8 mouse cellular contexts compared by ENCODE assay signal in genomic region chr9:21239465-21239848, GRCm38 (mm10). TPM values are rescaled to one million over a fixed set of nuclear protein-coding genes. Genes with fewer than 3 reads are reported as not detected.
DNase-seq lines count a peak whose midpoint lies in the region; ATAC-seq and TF ChIP-seq lines count a peak whose summit lies in the region.

No protein-coding gene starts in this region.

- intact Hi-C loops in left cerebral cortex, postnatal 10 days (cut with DNase I) = no loop called here

- ATAC-seq in liver, embryonic 13.5 days (ENCODE audit: low read depth) = no peak

- H3K9me3 ChIP-seq in heart, embryonic 10.5 days = no peaks in the 10 kb centered on the region; the same call in 1 of the 2 replicates
- H3K9me3 ChIP-seq in forebrain, embryonic 10.5 days = peaks cover 9% of the 10 kb centered on the region
- H3K9me3 ChIP-seq in liver, embryonic 13.5 days (replicated peaks) = no peaks in the 10 kb centered on the region

- H3K79me2 ChIP-seq in C2C12 (ENCODE audit: control insufficient read depth, insufficient read depth) = peaks cover 40% of the 10 kb centered on the region

- no peak overlapping the region for H3ac ChIP-seq in C2C12 (ENCODE audit: control insufficient read depth, insufficient read length, low read depth)

- H3K4me2 ChIP-seq in liver, embryonic 13.5 days = peak overlapping the region; percentile 94

- WGBS in heart, embryonic 10.5 days = 36% methylated on average over 4 of the region's 4 CpGs
- 39% methylated on average over 4 of the region's 4 CpGs for WGBS in forebrain, embryonic 10.5 days
- WGBS in liver, embryonic 13.5 days (ENCODE audit: insufficient replicate concordance) = 19% methylated on average over 4 of the region's 4 CpGs

- peaks cover 21% of the 10 kb centered on the region for H3K79me3 ChIP-seq in C2C12 (ENCODE audit: low read depth)

- TF ChIP-seq CTCF in C2C12 (IDR thresholded peaks at IDR 0.05; ENCODE audit: control insufficient read depth, insufficient read depth, insufficient read length) = no peak

- H3K27me3 ChIP-seq in heart, embryonic 10.5 days (ENCODE audit: insufficient read depth, poor library complexity, severe bottlenecking) = peaks cover 32% of the 10 kb centered on the region
- H3K27me3 ChIP-seq in C2C12 (ENCODE audit: control insufficient read depth, insufficient read depth, insufficient read length) = peaks cover 12% of the 10 kb centered on the region
- peaks cover 50% of the 10 kb centered on the region for H3K27me3 ChIP-seq in forebrain, embryonic 10.5 days (ENCODE audit: poor library complexity, severe bottlenecking)
- peaks cover 30% of the 10 kb centered on the region for H3K27me3 ChIP-seq in liver, embryonic 13.5 days

- H3K9ac ChIP-seq in liver, embryonic 13.5 days = peak overlapping the region; percentile 100

- H3K36me3 ChIP-seq in heart, embryonic 10.5 days = peaks cover 26% of the 10 kb centered on the region
- H3K36me3 ChIP-seq in C2C12 (ENCODE audit: control insufficient read depth, insufficient read depth) = peaks cover 22% of the 10 kb centered on the region
- H3K36me3 ChIP-seq in forebrain, embryonic 10.5 days (replicated peaks) = peaks cover 28% of the 10 kb centered on the region
- peaks cover 28% of the 10 kb centered on the region for H3K36me3 ChIP-seq in liver, embryonic 13.5 days

- H3K4me3 ChIP-seq in heart, embryonic 10.5 days = peak overlapping the region; percentile 98
- H3K4me3 ChIP-seq in C2C12 (ENCODE audit: insufficient read depth, poor library complexity, severe bottlenecking) = peak overlapping the region; percentile 79
- peak overlapping the region; percentile 98 for H3K4me3 ChIP-seq in forebrain, embryonic 10.5 days
- H3K4me3 ChIP-seq in liver, embryonic 13.5 days (replicated peaks) = peak overlapping the region; percentile 98

- peak overlapping the region; percentile 100 for H3K27ac ChIP-seq in heart, embryonic 10.5 days
- peak overlapping the region; percentile 98 for H3K27ac ChIP-seq in forebrain, embryonic 10.5 days
- H3K27ac ChIP-seq in liver, embryonic 13.5 days = peak overlapping the region; percentile 97

- DNase-seq in heart, embryonic 10.5 days (ENCODE audit: low spot score) = no peak
- DNase-seq in heart, adult 8-10 months (ENCODE audit: low spot score) = no peak
- no peak for DNase-seq in forebrain, embryonic 10.5 days (ENCODE audit: extremely low spot score, low spot score)
- no peak for DNase-seq in liver, embryonic 13.5 days
- DNase-seq in adrenal gland, postnatal 36 days = no peak
- no peak for DNase-seq in left cerebral cortex, postnatal 10 days (ENCODE audit: extremely low spot score in 1 of 2, low spot score in 2 of 2)
- DNase-seq in thymus, postnatal 36 days = no peak

- peaks cover 36% of the 10 kb centered on the region for H3K4me1 ChIP-seq in heart, embryonic 10.5 days
- H3K4me1 ChIP-seq in forebrain, embryonic 10.5 days = peaks cover 39% of the 10 kb centered on the region
- peaks cover 58% of the 10 kb centered on the region for H3K4me1 ChIP-seq in liver, embryonic 13.5 days (replicated peaks)

TF ChIP-seq in C2C12, 6 proteins besides CTCF, POLR2A, EP300 and RAD21:
- TF ChIP-seq MYOG (IDR thresholded peaks at IDR 0.05; ENCODE audit: control insufficient read depth, extremely low read depth, insufficient read length) = no peak
- no peak for TF ChIP-seq MAX (IDR thresholded peaks at IDR 0.05)
- no peak for TF ChIP-seq USF1 (IDR thresholded peaks at IDR 0.05; ENCODE audit: low read depth)
- TF ChIP-seq CEBPB (IDR thresholded peaks at IDR 0.05; ENCODE audit: low read depth) = no peak
- TF ChIP-seq FOSL1 (IDR thresholded peaks at IDR 0.05; ENCODE audit: insufficient read depth, low read length, poor library complexity, severe bottlenecking) = no peak
TF ChIP-seq in C2C12: peak in this region for 0.

RNA-seq across cellular contexts. Expression of gene Keap1, which starts 0.3 kb away (rescaled TPM):
- 51.4 and 52.4 TPM in 2 replicates for polyA plus RNA-seq in heart, embryonic 10.5 days (2016; fragmentation: Nextera tagmentation; extraction: Ambion mirVana)
- total RNA-seq in heart, adult 8-10 months (2022) = 10 to 100 TPM; 43.6 to 52.1 (median 45.5) TPM
- polyA plus RNA-seq in C2C12 (2012; fragmentation: generic; extraction: Trizol) = 41.5 TPM
- 46.7 and 48.6 TPM in 2 replicates for polyA plus RNA-seq in forebrain, embryonic 10.5 days (2016; fragmentation: Nextera tagmentation; extraction: Ambion mirVana)
- 31.9 TPM in 2 replicates for polyA plus RNA-seq in liver, embryonic 13.5 days (2015; fragmentation: Nextera tagmentation; extraction: Ambion mirVana)
- total RNA-seq in adrenal gland, postnatal 36 days (2021) = 10 to 100 TPM; 45.8 to 46.0 TPM
- total RNA-seq in left cerebral cortex, postnatal 10 days (2021) = 10 to 100 TPM; 47.9 to 50.8 TPM

RNA-seq across cellular contexts. Expression of gene S1pr5, which starts 8.8 kb away (rescaled TPM):
- 0.46 and 0.47 TPM in 2 replicates for polyA plus RNA-seq in heart, embryonic 10.5 days (2016; fragmentation: Nextera tagmentation; extraction: Ambion mirVana)
- 1 to 10 TPM; 1.6 to 1.9 (median 1.8) TPM for total RNA-seq in heart, adult 8-10 months (2022)
- 0.04 TPM for polyA plus RNA-seq in C2C12 (2012; fragmentation: generic; extraction: Trizol)
- 0.07 and 0.10 TPM in 2 replicates for polyA plus RNA-seq in forebrain, embryonic 10.5 days (2016; fragmentation: Nextera tagmentation; extraction: Ambion mirVana)
- polyA plus RNA-seq in liver, embryonic 13.5 days (2015; fragmentation: Nextera tagmentation; extraction: Ambion mirVana) = 0.03 and 0.10 TPM in 2 replicates
- total RNA-seq in adrenal gland, postnatal 36 days (2021) = under 1 TPM in 1 of 2 experiments, not detected in 1; 0.99 TPM
- total RNA-seq in left cerebral cortex, postnatal 10 days (2021) = 1 to 10 TPM; 2.2 to 2.3 TPM

RNA-seq across cellular contexts. Expression of gene Atg4d, which starts 25.6 kb away (rescaled TPM):
- polyA plus RNA-seq in heart, embryonic 10.5 days (2016; fragmentation: Nextera tagmentation; extraction: Ambion mirVana) = 50.6 and 57.9 TPM in 2 replicates
- 100 to 1,000 TPM in 1 of 4 experiments, 10 to 100 TPM in 3; 87.0 to 105 (median 93.5) TPM for total RNA-seq in heart, adult 8-10 months (2022)
- polyA plus RNA-seq in C2C12 (2012; fragmentation: generic; extraction: Trizol) = 33.7 TPM
- 45.2 and 48.5 TPM in 2 replicates for polyA plus RNA-seq in forebrain, embryonic 10.5 days (2016; fragmentation: Nextera tagmentation; extraction: Ambion mirVana)
- polyA plus RNA-seq in liver, embryonic 13.5 days (2015; fragmentation: Nextera tagmentation; extraction: Ambion mirVana) = 85.5 and 86.2 TPM in 2 replicates
- total RNA-seq in adrenal gland, postnatal 36 days (2021) = 10 to 100 TPM; 39.1 to 39.5 TPM
- total RNA-seq in left cerebral cortex, postnatal 10 days (2021) = 10 to 100 TPM; 29.7 to 33.9 TPM

RNA-seq across cellular contexts. Expression of gene Kri1, which starts 48.3 kb away (rescaled TPM):
- polyA plus RNA-seq in heart, embryonic 10.5 days (2016; fragmentation: Nextera tagmentation; extraction: Ambion mirVana) = 14.5 and 21.3 TPM in 2 replicates
- 10 to 100 TPM; 16.2 to 18.3 (median 17.3) TPM for total RNA-seq in heart, adult 8-10 months (2022)
- 29.3 TPM for polyA plus RNA-seq in C2C12 (2012; fragmentation: generic; extraction: Trizol)
- 18.3 and 18.8 TPM in 2 replicates for polyA plus RNA-seq in forebrain, embryonic 10.5 days (2016; fragmentation: Nextera tagmentation; extraction: Ambion mirVana)
- polyA plus RNA-seq in liver, embryonic 13.5 days (2015; fragmentation: Nextera tagmentation; extraction: Ambion mirVana) = 9.9 and 10.3 TPM in 2 replicates
- 10 to 100 TPM; 24.8 to 32.2 TPM for total RNA-seq in adrenal gland, postnatal 36 days (2021)
- total RNA-seq in left cerebral cortex, postnatal 10 days (2021) = 10 to 100 TPM; 34.4 to 39.4 TPM

RNA-seq across cellular contexts. Expression of gene Cdkn2d, which starts 51.8 kb away (rescaled TPM):
- polyA plus RNA-seq in heart, embryonic 10.5 days (2016; fragmentation: Nextera tagmentation; extraction: Ambion mirVana) = 69.0 and 93.4 TPM in 2 replicates
- 10 to 100 TPM; 15.1 to 17.7 (median 16.7) TPM for total RNA-seq in heart, adult 8-10 months (2022)
- 49.4 TPM for polyA plus RNA-seq in C2C12 (2012; fragmentation: generic; extraction: Trizol)
- polyA plus RNA-seq in forebrain, embryonic 10.5 days (2016; fragmentation: Nextera tagmentation; extraction: Ambion mirVana) = 40.4 and 42.9 TPM in 2 replicates
- polyA plus RNA-seq in liver, embryonic 13.5 days (2015; fragmentation: Nextera tagmentation; extraction: Ambion mirVana) = 104 and 105 TPM in 2 replicates
- 10 to 100 TPM; 14.2 to 16.0 TPM for total RNA-seq in adrenal gland, postnatal 36 days (2021)
- total RNA-seq in left cerebral cortex, postnatal 10 days (2021) = 10 to 100 TPM; 66.6 to 73.9 TPM
